Mouse (Mus musculus) spleen, adult 2 months (tissue): Measurements from ENCODE around the gene Acvr1.

Experiments used
- CTCF ChIP-seq: fragments of 200-500 bp; IDR thresholded peaks from 2 replicates; pipeline ENCODE4 v1.5.1; 2011; ENCODE audit warnings: mild to moderate bottlenecking, inconsistent platforms; ENCODE audit not compliant: insufficient read depth, insufficient read length, insufficient replicate concordance; ENCODE audit errors: extremely low read depth
- POLR2A ChIP-seq: fragments of 200-500 bp; IDR thresholded peaks from 2 replicates; pipeline ENCODE4 v1.6.1; 2011; ENCODE audit warnings: low read depth, low read length, inconsistent platforms

GRCm38 (mm10) chr2:58615766-58616165 lies 48.8 kb upstream of the Acvr1 start:
- TF ChIP-seq POLR2A (no peak), CTCF (no peak)
